Mouse (Mus musculus): ENCODE results near the gene H2-Eb2.

GRCm38 (mm10) chr17:34309225-34309624, 16.2 kb upstream of the H2-Eb2 start:
- TF ChIP-seq CTCF (IDR thresholded peaks at IDR 0.05; ENCODE audit: low read depth) (no peak), EP300 (optimal IDR thresholded peaks at IDR 0.05) (no peak)

Data from stomach, postnatal 0 days (tissue).